Mouse (Mus musculus) layer of hippocampus, adult 2 months (tissue): ENCODE measurements at regions not wholly inside any gene's neighbourhood (a gene's known extent, or its start where the extent isn't known, plus 50 kb on each side); places are given as distances from the start of the nearest gene placed in this dataset.
A peak's percentile ranks its signal among the peaks of the same experiment; 100 is the strongest.

Experiments used
- DNase-seq, 2 experiments: peaks; one replicate each; pipeline ENCODE4 v3.0.0; 2022; ENCODE audit warnings: low spot score in 2 of 2
- H3K27ac ChIP-seq: fragments of 200-600 bp; 2 replicates; pipeline ENCODE4 v1.8.1; 2022
- H3K4me3 ChIP-seq: fragments of 200-600 bp; 2 replicates; pipeline ENCODE4 v1.8.1; 2022; ENCODE audit warnings: mild to moderate bottlenecking
- CTCF ChIP-seq: fragments of 200-600 bp; conservative IDR thresholded peaks from 2 replicates; pipeline ENCODE4 v1.8.1; 2022; ENCODE audit warnings: antibody characterized with exemption, mild to moderate bottlenecking, moderate library complexity

DNA sequence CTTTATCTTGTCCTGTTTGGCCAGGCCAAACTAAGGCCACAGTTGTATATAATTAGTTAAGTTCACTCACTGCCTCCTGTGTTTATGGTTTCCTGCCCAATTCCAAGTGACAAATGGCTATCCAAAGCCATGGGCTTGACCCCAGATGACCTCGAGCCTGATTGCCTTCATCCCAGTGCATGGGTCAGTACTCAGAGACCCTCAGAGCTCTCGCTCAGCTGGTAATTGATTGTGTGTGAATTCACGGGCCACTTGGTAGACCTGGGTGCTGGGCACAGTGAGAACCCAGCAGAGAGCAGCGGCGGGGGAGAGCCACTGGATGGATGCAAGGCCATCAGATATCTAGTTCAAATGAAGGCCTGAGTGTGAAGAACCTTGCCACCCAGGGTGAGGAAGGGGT, 124.1 kb downstream of the Chic2 start:
- no peak for DNase-seq
- H3K4me3 ChIP-seq, result no peak overlapping the region
- TF ChIP-seq CTCF, result no peak
- H3K27ac ChIP-seq, result no peak overlapping the region

DNA sequence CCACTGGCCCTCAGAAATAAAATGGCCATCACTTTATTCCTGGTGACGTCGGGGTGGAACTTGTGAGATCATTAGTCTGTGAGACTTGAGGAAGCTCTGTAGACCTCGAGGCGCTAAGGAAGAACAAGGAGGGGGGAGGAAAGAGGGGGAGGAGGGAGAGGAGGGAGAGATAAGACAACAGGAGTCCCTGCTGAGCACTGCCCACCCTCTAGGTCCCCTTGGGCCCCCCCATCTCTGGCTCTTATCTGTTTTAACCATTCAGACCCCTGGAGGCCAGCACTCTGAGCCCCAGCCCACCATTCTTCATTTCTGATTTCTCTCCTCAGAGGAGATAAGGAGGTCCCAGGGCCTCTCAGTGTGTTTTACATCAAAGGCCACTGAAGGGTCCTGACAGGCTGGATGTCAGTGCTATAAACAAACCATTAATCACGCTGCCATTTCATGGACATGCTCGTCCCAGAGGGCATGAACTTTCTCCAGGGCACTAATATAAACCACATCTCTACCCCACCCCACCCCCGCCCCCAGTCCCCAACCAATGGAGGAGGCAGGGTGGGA, 139.0 kb downstream of the Chic2 start:
- Histone ChIP-seq H3K27ac (no peak overlapping the region), H3K4me3 (no peak overlapping the region)
- TF ChIP-seq CTCF, result no peak
- no peak for DNase-seq

DNA sequence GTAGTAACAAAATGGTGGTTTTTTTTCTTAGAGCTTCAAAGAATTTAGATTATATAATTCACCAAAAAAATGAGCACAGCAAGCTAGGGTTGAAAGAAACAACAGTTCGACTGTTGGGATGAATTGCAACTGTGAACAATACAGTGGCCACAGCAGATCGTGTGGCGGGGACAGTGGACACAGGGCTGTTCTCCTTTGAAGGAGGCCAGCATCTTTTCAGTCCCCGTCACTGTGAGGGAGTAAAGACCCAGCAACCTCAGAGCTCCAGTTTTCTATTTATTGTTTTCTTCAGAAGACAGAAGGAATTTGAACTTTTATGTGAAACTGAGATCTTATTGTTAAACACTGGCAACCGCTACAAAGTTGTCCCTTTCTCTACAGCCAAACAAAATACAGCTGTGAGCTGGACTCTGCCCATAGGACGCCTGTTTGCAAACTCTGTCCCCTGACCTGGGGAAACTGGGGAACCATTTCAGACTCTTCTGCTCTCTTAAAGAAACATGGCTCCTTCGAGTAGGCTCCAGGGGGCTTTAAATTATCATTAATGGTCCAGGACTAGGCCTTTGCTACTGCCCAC, 139.6 kb downstream of the Chic2 start:
- no peak for DNase-seq
- no peak for TF ChIP-seq CTCF
- H3K4me3 ChIP-seq, result no peak overlapping the region
- no peak overlapping the region for H3K27ac ChIP-seq

DNA sequence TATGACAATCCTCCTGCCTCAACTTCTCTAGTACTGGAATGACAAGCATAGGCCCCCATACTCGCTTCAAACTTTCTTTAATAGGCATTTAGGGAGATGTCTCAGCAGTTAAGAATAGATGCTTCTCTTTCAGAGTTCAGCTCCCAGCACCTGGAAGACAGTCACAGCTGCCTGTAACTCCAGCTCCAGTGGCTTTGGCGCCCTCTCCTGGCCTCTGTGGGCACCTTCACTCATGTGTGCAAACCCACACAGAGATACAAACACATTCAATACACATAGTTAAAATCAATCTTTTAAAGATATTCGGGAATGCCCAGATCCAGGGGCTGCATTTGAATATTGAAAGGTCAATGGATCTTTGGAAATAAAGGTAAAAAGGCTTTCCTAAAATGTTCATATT, 140.2 kb downstream of the Chic2 start:
- peak; percentile 51 for TF ChIP-seq CTCF
- Histone ChIP-seq H3K27ac (no peak overlapping the region), H3K4me3 (no peak overlapping the region)
- DNase-seq, result no peak

DNA sequence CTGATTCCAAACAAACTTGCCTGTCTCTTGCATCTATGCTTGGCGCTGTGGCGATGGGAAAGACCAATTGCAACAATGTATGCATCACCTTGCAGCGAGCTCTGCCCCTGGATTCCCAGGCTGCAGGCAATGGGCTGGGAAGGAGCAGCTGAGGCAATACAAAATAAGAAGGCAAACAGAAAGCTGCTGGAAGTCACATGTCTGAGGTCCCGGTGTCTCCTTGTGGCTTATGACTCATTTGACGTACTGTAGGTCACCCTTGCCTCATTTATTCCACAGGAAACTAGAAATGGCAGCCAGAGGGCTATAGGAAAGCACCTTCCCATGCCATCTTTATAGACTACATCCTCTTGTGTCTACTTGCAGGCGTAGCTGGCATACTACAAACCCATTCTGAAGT, 140.9 kb downstream of the Chic2 start:
- TF ChIP-seq CTCF, result no peak

DNA sequence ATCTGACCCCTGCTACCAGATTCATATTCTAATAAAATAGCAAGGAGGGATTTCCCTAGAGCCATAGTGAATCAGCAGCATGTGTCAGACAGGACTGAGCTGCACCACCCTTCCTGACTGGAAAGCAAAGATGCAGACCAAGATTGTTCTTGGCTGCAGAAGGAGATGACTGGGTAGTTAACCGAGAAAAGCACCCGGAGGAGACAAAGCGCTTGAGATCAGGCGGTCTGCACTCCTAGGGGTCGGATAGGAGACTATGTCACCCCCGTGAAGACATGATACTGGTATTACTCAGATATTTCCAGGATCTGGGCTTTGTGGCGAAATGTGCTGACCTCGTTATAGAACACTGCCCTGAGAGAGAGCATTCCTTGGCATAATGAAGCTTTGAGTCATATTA, 147.4 kb downstream of the Chic2 start:
- TF ChIP-seq CTCF, result no peak
- H3K27ac ChIP-seq, result no peak overlapping the region
- DNase-seq, result no peak
- no peak overlapping the region for H3K4me3 ChIP-seq

More for the DNA sequence above, 140.9 kb downstream of the Chic2 start:
- Histone ChIP-seq H3K27ac (no peak overlapping the region), H3K4me3 (no peak overlapping the region)
- DNase-seq, result no peak

DNA sequence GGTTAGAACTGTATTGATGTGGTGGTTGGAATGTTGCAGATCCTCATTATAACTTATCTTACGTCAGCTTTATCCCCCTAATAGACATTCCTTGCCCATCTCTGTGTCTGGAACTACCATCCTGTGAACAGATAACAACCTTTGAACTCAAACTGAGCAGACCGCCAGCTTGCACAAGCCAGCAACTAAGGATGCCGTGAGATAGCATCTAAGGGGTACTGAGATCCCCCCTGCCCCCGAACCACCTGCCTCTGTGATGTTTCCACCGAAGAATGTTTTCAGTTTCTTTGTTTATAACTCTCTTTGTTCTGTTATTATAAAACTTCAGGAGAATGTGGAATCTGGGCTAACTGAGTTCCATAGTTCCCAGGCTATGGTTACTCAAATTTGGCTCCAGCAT, 151.3 kb downstream of the Chic2 start:
- no peak overlapping the region for H3K27ac ChIP-seq
- no peak for TF ChIP-seq CTCF
- H3K4me3 ChIP-seq, result no peak overlapping the region
- DNase-seq, result no peak

DNA sequence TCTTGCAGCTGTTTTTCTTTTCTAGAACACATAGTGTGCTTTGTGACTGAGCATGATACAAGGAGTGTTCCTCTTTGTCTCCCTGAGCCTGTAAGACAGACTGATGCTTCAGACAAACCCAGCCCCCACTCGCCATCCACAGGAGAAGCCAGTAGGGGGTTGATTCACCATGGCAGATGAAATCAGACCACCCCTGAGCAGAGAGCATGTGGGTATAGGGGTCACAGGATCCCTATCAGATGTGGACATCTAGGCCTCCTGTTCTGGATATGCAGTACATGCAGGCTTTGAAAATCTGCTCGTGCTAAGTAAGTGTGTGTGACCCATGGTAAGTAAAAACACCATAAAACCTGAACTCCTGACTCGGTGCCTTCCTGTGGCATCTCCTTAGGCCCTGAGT, 153.0 kb downstream of the Chic2 start:
- DNase-seq, result no peak
- H3K27ac ChIP-seq, result no peak overlapping the region
- no peak for TF ChIP-seq CTCF
- no peak overlapping the region for H3K4me3 ChIP-seq

DNA sequence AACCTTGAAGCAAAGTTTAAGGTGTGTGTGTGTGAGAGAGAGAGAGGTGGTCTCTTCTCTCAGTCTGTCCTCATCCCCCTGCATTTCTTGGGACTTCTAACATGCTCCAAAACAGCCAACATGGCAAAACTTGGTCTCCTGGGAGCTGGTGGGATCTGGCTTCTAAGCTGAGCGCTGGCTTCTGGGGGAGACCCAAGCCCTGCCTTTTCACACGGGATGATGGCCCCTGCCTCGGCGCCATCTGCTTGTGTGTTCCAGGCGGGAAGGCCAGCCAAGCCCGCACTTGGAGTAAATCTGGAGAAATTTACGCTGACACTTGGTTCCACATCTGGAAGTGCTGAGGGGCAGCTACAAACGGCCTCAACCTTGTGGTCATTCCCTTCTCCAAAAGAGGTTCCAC, 155.6 kb downstream of the Chic2 start:
- no peak for DNase-seq
- TF ChIP-seq CTCF, result no peak
- Histone ChIP-seq H3K4me3 (no peak overlapping the region), H3K27ac (no peak overlapping the region)

DNA sequence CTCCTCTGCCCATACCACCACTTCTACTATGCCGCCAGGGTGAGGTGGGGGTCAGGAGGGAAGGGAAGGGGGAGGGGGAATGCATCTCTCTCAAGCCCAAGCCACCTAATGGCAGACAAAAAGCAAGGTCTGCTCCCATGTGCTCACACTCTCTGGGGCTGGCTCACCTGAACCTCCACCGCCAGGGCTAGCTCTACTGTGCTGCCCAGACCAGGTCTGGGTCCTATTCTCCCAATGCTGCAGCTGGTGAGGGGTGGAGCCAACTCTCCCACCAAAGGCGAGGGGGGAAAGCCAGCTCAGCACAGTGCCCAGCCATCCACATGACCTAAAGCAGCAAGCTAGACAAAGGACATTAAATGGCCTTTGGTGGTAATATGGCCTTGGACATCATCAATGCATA, 158.6 kb downstream of the Chic2 start:
- no peak overlapping the region for H3K4me3 ChIP-seq
- TF ChIP-seq CTCF, result no peak
- no peak for DNase-seq

DNA sequence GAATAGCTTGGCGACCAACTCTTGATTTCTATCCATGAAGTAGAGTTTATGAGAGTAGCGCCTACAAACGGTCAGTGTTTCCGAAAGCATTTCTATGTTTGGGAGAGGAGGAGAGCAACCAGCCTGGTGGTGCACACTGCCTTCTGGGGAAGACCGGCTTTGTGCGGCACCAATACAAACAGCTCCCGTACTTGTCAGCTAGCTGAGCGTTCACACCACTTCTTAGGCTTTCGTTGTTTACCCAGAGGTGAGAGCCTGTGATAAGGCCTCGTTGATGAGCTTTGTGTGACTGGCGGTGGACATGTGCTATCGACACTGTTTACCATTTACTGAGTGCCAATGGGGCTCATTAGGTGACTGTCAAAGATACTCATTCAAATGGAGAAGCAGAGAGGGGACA, 162.0 kb downstream of the Chic2 start:
- Histone ChIP-seq H3K27ac (no peak overlapping the region), H3K4me3 (no peak overlapping the region)
- DNase-seq, result no peak
- no peak for TF ChIP-seq CTCF

More for the DNA sequence above, 158.6 kb downstream of the Chic2 start:
- H3K27ac ChIP-seq, result no peak overlapping the region

DNA sequence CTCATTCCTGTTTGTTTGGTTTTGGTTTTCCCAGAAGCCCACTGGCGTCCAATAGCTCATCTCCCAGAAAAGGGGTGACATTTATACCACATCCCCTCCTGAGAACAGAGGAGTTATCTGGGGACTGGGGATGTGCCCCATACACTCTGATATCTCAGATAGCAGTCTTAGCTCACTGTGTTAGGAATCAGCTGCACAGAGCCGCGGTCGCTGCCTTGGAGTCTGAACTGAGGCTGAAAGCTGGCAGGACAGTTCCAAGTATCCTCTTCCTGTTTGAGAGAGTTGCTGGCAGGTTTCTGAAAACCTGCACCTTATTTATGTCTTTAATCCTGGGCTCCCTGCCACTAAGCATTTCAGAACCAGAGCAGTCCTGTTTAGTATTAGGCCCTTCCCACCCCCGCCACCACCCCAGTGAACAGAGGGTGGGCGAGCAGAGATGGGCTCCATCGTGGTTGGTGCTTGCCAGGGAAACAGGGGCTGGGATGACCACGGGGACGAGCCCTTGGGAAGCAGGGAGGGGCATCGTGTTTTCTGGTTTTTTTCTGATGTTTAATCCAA, 163.8 kb downstream of the Chic2 start:
- Histone ChIP-seq H3K27ac (no peak overlapping the region), H3K4me3 (no peak overlapping the region)
- no peak for DNase-seq
- no peak for TF ChIP-seq CTCF

DNA sequence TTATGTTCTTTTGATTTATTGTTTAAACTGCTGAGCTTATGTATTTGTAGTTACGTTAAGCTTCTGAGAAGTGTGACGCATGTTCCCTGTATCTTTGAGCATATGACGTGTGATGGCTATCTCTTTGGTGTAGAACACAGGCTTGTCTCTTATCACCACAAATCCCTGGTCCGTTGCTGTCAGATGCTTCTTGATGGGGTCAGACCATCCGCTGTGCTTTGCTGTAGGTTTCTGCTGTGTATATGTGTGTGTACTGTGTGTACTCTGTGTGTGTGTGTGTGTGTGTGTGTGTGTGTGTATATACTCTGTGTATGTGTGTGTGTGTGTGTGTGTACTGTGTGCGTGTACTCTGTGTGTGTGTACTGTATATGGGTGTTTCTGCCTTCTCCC, 164.5 kb downstream of the Chic2 start:
- Histone ChIP-seq H3K4me3 (no peak overlapping the region), H3K27ac (no peak overlapping the region)
- TF ChIP-seq CTCF, result no peak
- no peak for DNase-seq

DNA sequence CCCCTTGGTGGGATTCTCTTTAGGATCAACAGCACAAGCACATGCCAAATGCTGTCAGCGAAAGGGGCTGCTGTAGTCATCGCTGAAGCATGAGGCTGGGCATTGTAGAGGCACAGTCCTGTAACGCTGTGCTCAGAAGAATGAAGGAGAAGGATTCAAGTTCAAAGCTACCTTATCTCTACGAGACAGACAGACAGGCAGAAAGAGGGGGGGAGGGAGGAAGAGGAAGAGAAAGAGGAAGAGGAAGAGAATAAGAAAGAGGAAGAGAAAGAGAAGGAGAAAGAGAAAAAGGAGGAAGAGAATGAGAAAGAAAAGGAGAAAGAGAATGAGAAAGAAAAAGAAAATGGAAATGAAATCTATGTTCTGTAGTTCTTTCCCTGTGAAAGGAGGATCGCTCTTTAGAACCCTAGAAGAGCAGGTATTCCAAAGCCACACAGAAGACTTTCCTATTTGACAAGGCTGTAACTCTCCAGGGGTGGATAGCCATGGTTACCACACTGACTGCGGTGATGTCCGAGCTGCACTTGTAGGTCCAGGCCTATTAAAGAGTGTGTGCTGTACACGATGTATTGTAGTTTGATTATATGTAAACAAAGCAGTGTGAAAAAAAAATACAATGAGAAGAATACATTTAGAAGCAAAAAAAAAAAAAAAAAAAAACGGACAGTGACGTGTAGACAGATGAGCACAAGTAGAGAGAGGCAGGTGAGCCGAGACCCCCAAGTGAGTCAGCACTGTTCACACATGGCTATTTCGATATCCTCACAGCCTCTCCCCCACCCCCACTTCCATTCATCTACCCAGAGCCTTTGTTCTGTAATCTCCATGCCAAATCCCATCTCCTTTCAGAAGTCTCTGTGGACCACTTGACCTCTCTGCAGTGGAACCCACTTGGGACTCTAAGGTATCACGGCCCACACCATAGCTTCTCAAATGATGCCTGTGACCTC, 165.2 kb downstream of the Chic2 start:
- no peak overlapping the region for H3K4me3 ChIP-seq
- no peak overlapping the region for H3K27ac ChIP-seq
- no peak for DNase-seq
- no peak for TF ChIP-seq CTCF
